Mouse (Mus musculus) kidney, postnatal 10 days (tissue): ENCODE results near the gene Tnfsf13b.

Source experiments
- DNase-seq: peaks from one replicate; pipeline ENCODE4 v3.0.0; 2021; ENCODE audit warnings: mixed read lengths

Gene Tnfsf13b

GRCm38 (mm10) chr8:10006156-10006985 lies at the start of gene Tnfsf13b:
Gene Tnfsf13b (plus strand): TSS chr8:10006467.
- DNase-seq: peak; percentile 65

- no peak for DNase-seq
Observed at GRCm38 (mm10) chr8:9958338-9958737, 47.9 kb upstream of the Tnfsf13b start.

- DNase-seq: no peak
Observed at GRCm38 (mm10) chr8:9959919-9960318, 46.3 kb upstream of the Tnfsf13b start.

- no peak for DNase-seq
Observed at GRCm38 (mm10) chr8:9971866-9972265, 34.4 kb upstream of the Tnfsf13b start.

GRCm38 (mm10) chr8:9975276-9975675 lies 31.0 kb upstream of the Tnfsf13b start:
- no peak for DNase-seq

- DNase-seq: peak; percentile 99
Observed at GRCm38 (mm10) chr8:9975898-9976611, 30.2 kb upstream of the Tnfsf13b start.

GRCm38 (mm10) chr8:9977016-9977415 lies 29.3 kb upstream of the Tnfsf13b start:
- DNase-seq: peak; percentile 24

- peak; percentile 99 for DNase-seq
Observed at GRCm38 (mm10) chr8:9977573-9978314, 28.5 kb upstream of the Tnfsf13b start, which contains the start of the genes Lig4 and Abhd13. Gene Lig4 (minus strand): TSS chr8:9977686. Gene Abhd13 (plus strand): TSS chr8:9977707.

GRCm38 (mm10) chr8:9978475-9979230 lies 27.6 kb upstream of the Tnfsf13b start:
- no peak for DNase-seq

GRCm38 (mm10) chr8:9979746-9980145 lies 26.5 kb upstream of the Tnfsf13b start:
- no peak for DNase-seq

- DNase-seq: no peak
Observed at GRCm38 (mm10) chr8:9980188-9980587, 26.1 kb upstream of the Tnfsf13b start.

GRCm38 (mm10) chr8:10004115-10004514 lies 2.2 kb upstream of the Tnfsf13b start:
- no peak for DNase-seq

GRCm38 (mm10) chr8:10006986-10007659 lies 856 bp downstream of the Tnfsf13b start:
- peak; percentile 57 for DNase-seq

- no peak for DNase-seq
Observed at GRCm38 (mm10) chr8:10007660-10008028, 1.4 kb downstream of the Tnfsf13b start.

GRCm38 (mm10) chr8:10016252-10016651 lies 10.0 kb downstream of the Tnfsf13b start:
- DNase-seq: no peak

- DNase-seq: peak; percentile 25
Observed at GRCm38 (mm10) chr8:10017231-10017630, 11.0 kb downstream of the Tnfsf13b start.

GRCm38 (mm10) chr8:10030320-10031060 lies 24.2 kb downstream of the Tnfsf13b start:
- no peak for DNase-seq

GRCm38 (mm10) chr8:10031177-10031576 lies 24.9 kb downstream of the Tnfsf13b start:
- no peak for DNase-seq

GRCm38 (mm10) chr8:10040866-10041265 lies 34.6 kb downstream of the Tnfsf13b start:
- DNase-seq: no peak

- peak; percentile 64 for DNase-seq
Observed at GRCm38 (mm10) chr8:10043842-10044510, 37.7 kb downstream of the Tnfsf13b start.
